Mouse (Mus musculus): Measurements from ENCODE around the gene Actr1a. TPM values are rescaled to one million over a fixed set of nuclear protein-coding genes. Genes with fewer than 3 reads are reported as not detected.
A peak's percentile ranks its signal among the peaks of the same experiment; 100 is the strongest.

The Actr1a gene
- polyA plus RNA-seq, 1 experiment = 117 TPM

DNA sequence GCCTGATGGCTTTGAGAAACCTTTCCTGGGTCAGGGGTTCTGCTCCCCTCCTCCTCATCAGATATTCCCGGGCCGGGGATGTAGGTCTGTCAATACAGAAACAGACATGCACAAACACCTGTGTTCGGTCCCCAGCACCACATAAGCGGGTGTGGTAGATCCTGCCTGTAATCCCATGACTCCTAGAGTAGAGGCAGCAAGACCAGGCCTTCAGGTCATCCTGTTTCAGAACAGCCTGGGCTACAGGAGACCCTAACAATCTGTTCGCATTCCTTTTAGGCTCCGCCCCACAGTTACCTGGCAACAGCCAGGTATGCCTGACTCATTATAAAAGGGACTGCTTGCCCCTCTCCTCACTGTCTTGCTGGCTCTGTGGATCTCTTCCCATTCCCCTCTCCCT lies 46.0 kb downstream of the Actr1a start:
- H3K27me3 ChIP-seq (ENCODE audit: control insufficient read depth, insufficient read depth, insufficient read length) = no peaks in the 10 kb centered on the region
- peak overlapping the region; percentile 25 for H3K4me3 ChIP-seq
- H3K36me3 ChIP-seq (ENCODE audit: control insufficient read depth, insufficient read depth) = no peaks in the 10 kb centered on the region
- H3K79me2 ChIP-seq (ENCODE audit: control insufficient read depth, insufficient read depth) = no peaks in the 10 kb centered on the region
- TF ChIP-seq TCF12 (IDR thresholded peaks at IDR 0.05; ENCODE audit: insufficient read depth, poor library complexity, severe bottlenecking) (no peak), USF1 (IDR thresholded peaks at IDR 0.05; ENCODE audit: low read depth) (no peak), MAX (IDR thresholded peaks at IDR 0.05; ENCODE audit: low read depth) (no peak), SRF (IDR thresholded peaks at IDR 0.05; ENCODE audit: control insufficient read depth, insufficient read length, low read depth) (no peak), TCF3 (IDR thresholded peaks at IDR 0.05; ENCODE audit: insufficient read length, low read depth) (no peak)
- peak overlapping the region; percentile 56 for H3ac ChIP-seq (ENCODE audit: control insufficient read depth, insufficient read length)
- H3K4me2 ChIP-seq (ENCODE audit: low read depth) = peak overlapping the region; percentile 87

- H3K79me2 ChIP-seq (ENCODE audit: control insufficient read depth, insufficient read depth) = no peaks in the 10 kb centered on the region
- no peaks in the 10 kb centered on the region for H3K27me3 ChIP-seq (ENCODE audit: control insufficient read depth, insufficient read depth, insufficient read length)
- peak in 1 of 3 experiments; percentile 49 for TF ChIP-seq MYOD1 (IDR thresholded peaks at IDR 0.05; ENCODE audit: control insufficient read depth in 1 of 3, insufficient read length in 2 of 3, low read depth in 2 of 3)
- peak; percentile 91 for TF ChIP-seq POLR2A (IDR thresholded peaks at IDR 0.05; ENCODE audit: insufficient read length, low read depth)
- peak in 2 of 3 experiments; percentile 42 to 52 for TF ChIP-seq MYOG (IDR thresholded peaks at IDR 0.05; ENCODE audit: control insufficient read depth in 1 of 3, insufficient read depth in 1 of 3, insufficient read length in 2 of 3, low read depth in 2 of 3)
- TF ChIP-seq E2F4 (IDR thresholded peaks at IDR 0.05; ENCODE audit: insufficient read depth) = no peak
- peak; percentile 89 for TF ChIP-seq POLR2AphosphoS2 (IDR thresholded peaks at IDR 0.05; ENCODE audit: insufficient read length, low read depth)
- TF ChIP-seq TCF12 (IDR thresholded peaks at IDR 0.05; ENCODE audit: insufficient read depth, poor library complexity, severe bottlenecking) = no peak
- H3K36me3 ChIP-seq (ENCODE audit: control insufficient read depth, insufficient read depth) = no peaks in the 10 kb centered on the region
- H3K4me2 ChIP-seq (ENCODE audit: low read depth) = peak overlapping the region; percentile 87
- peak overlapping the region; percentile 25 for H3K4me3 ChIP-seq
- peak overlapping the region; percentile 56 for H3ac ChIP-seq (ENCODE audit: control insufficient read depth, insufficient read length)
Observed at GRCm38 (mm10) chr19:46348761-46349458, 46.6 kb downstream of the Actr1a start.

DNA sequence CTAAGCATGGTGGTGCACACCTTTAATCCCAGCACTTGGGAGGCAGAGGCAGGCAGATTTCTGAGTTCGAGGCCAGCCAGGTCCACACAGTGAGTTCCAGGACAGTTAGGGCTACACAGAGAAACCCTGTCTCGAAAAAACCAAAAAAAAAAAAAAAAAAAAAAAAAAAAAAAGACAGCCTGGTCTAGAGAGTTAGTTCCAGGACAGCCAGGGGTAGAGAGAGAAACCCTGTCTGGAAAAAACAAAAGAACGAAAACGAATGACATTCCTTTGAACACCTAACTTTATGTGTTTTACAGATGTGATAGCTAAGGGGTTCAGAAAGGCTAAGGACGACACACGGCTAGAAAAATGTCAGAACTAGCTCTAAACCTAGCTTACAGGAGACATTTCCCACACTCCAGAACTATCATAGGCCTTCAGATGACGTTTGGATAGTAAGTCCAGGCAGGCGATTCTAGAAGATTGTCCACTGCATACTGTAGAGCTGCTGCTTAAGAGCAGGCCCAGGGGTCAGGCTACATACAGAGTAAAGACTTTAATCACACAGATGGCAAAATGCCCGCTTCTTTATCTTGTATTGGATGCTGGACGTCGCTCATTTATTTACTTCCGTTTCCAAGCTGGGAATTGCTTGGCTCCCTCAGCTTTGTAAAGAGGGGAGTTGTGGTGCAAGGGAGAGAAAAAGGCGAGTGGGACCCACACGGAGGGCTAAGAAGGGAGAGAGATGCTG lies 47.4 kb downstream of the Actr1a start:
- Histone ChIP-seq H3K27me3 (ENCODE audit: control insufficient read depth, insufficient read depth, insufficient read length) (no peaks in the 10 kb centered on the region), H3K4me2 (ENCODE audit: low read depth) (peak overlapping the region; percentile 87), H3K79me2 (ENCODE audit: control insufficient read depth, insufficient read depth) (no peaks in the 10 kb centered on the region), H3ac (ENCODE audit: control insufficient read depth, insufficient read length) (peak overlapping the region; percentile 56), H3K4me3 (peak overlapping the region; percentile 25), H3K36me3 (ENCODE audit: control insufficient read depth, insufficient read depth) (no peaks in the 10 kb centered on the region)
- TF ChIP-seq TCF12 (IDR thresholded peaks at IDR 0.05; ENCODE audit: insufficient read depth, poor library complexity, severe bottlenecking) = no peak
- no peak for TF ChIP-seq E2F4 (IDR thresholded peaks at IDR 0.05; ENCODE audit: insufficient read depth)
- TF ChIP-seq POLR2AphosphoS2 (IDR thresholded peaks at IDR 0.05; ENCODE audit: insufficient read length, low read depth) = no peak
- no peak for TF ChIP-seq USF1 (IDR thresholded peaks at IDR 0.05; ENCODE audit: low read depth)
- TF ChIP-seq TCF3 (IDR thresholded peaks at IDR 0.05; ENCODE audit: insufficient read length, low read depth) = no peak

DNA sequence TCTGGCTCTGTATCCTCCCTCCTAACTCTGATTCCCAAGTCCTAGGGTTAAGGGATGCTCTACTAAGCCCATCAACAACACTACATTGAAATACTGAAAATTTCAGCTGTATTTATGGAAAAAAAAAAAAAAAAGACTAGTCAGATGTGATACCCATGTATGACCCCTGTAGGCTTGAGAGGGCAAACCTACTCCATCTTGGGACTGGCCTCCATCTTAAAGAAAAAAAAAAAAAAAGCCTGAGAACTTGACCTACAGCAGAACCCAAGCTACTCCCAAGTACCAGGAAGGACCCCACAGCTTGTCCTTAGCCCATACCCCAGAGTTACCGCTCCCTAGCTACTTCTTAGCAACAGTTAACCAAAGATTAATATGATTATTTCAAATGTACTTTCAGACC lies 48.4 kb downstream of the Actr1a start:
- TF ChIP-seq MYOD1 (IDR thresholded peaks at IDR 0.05; ENCODE audit: control insufficient read depth in 1 of 3, insufficient read length in 2 of 3, low read depth in 2 of 3) (no peak), TCF12 (IDR thresholded peaks at IDR 0.05; ENCODE audit: insufficient read depth, poor library complexity, severe bottlenecking) (no peak), USF1 (IDR thresholded peaks at IDR 0.05; ENCODE audit: low read depth) (no peak), TCF3 (IDR thresholded peaks at IDR 0.05; ENCODE audit: insufficient read length, low read depth) (no peak), SRF (IDR thresholded peaks at IDR 0.05; ENCODE audit: control insufficient read depth, insufficient read length, low read depth) (no peak), MAX (IDR thresholded peaks at IDR 0.05; ENCODE audit: low read depth) (no peak), CEBPB (IDR thresholded peaks at IDR 0.05; ENCODE audit: insufficient read depth, poor library complexity, severe bottlenecking) (no peak), POLR2A (IDR thresholded peaks at IDR 0.05; ENCODE audit: insufficient read length, low read depth) (no peak), MYOG (IDR thresholded peaks at IDR 0.05; ENCODE audit: control insufficient read depth in 1 of 3, insufficient read depth in 1 of 3, insufficient read length in 2 of 3, low read depth in 2 of 3) (no peak), POLR2AphosphoS2 (IDR thresholded peaks at IDR 0.05; ENCODE audit: insufficient read length, low read depth) (no peak), E2F4 (IDR thresholded peaks at IDR 0.05; ENCODE audit: insufficient read depth) (no peak), REST (IDR thresholded peaks at IDR 0.05; ENCODE audit: insufficient read depth, insufficient read length) (no peak)
- no peaks in the 10 kb centered on the region for H3K36me3 ChIP-seq (ENCODE audit: control insufficient read depth, insufficient read depth)
- H3K4me3 ChIP-seq = no peak overlapping the region
- no peaks in the 10 kb centered on the region for H3K79me2 ChIP-seq (ENCODE audit: control insufficient read depth, insufficient read depth)
- H3K4me2 ChIP-seq (ENCODE audit: low read depth) = no peak overlapping the region
- no peaks in the 10 kb centered on the region for H3K27me3 ChIP-seq (ENCODE audit: control insufficient read depth, insufficient read depth, insufficient read length)
- H3ac ChIP-seq (ENCODE audit: control insufficient read depth, insufficient read length) = no peak overlapping the region
